Mouse (Mus musculus): ENCODE data around the gene Cept1. TPM values are rescaled to one million over a fixed set of nuclear protein-coding genes. Genes with fewer than 3 reads are reported as not detected.

The Cept1 gene
- total RNA-seq, 1 experiment = 46.2 TPM

GRCm38 (mm10) chr3:106487551-106487950, 60.1 kb downstream of the Cept1 start:
- in situ Hi-C loops (cut with MboI; ENCODE audit: low sequenced_read_pairs in 2 of 2, unreplicated experiment in 2 of 2) = no loop called here

GRCm38 (mm10) chr3:106485810-106486209, 61.8 kb downstream of the Cept1 start:
- in situ Hi-C loops (cut with MboI; ENCODE audit: low sequenced_read_pairs in 2 of 2, unreplicated experiment in 2 of 2) = no loop called here

More at GRCm38 (mm10) chr3:106487551-106487950, 60.1 kb downstream of the Cept1 start:
- Histone ChIP-seq H3K27ac (ENCODE audit: insufficient read depth, low read depth, low read length, poor library complexity, severe bottlenecking) (no peak overlapping the region), H3K9ac (ENCODE audit: insufficient read depth, low read depth, low read length, poor library complexity, severe bottlenecking) (no peak overlapping the region), H3K9me3 (ENCODE audit: control insufficient read depth, insufficient read depth, low read depth, low read length) (no peaks in the 10 kb centered on the region), H3K4me3 (ENCODE audit: insufficient read depth in 1 of 2, low read depth in 1 of 2, low read length in 2 of 2, poor library complexity in 1 of 2, severe bottlenecking in 1 of 2) (no peak overlapping the region), H3K36me3 (ENCODE audit: control insufficient read depth, insufficient read depth, low read length, poor library complexity, severe bottlenecking) (no peaks in the 10 kb centered on the region), H3K4me1 (ENCODE audit: control insufficient read depth in 2 of 2, insufficient read depth in 2 of 2, low read length in 2 of 2, poor library complexity in 1 of 2) (no peaks in the 10 kb centered on the region)
- DNase-seq (ENCODE audit: low read depth, low spot score) = no peak
- no peak for TF ChIP-seq ZNF384 (IDR thresholded peaks at IDR 0.05; ENCODE audit: low read depth, low read length)
- no peak for TF ChIP-seq HCFC1 (IDR thresholded peaks at IDR 0.05; ENCODE audit: borderline replicate concordance, insufficient read depth, low read length)
- TF ChIP-seq CHD2 (IDR thresholded peaks at IDR 0.05; ENCODE audit: low read depth, low read length) = no peak
- TF ChIP-seq ZC3H11A (IDR thresholded peaks at IDR 0.05; ENCODE audit: borderline replicate concordance, low read depth, low read length) = no peak
- no peak for TF ChIP-seq MAFK (IDR thresholded peaks at IDR 0.05; ENCODE audit: insufficient read depth, low read depth, low read length)

GRCm38 (mm10) chr3:106484861-106485260, 62.7 kb downstream of the Cept1 start:
- DNase-seq (ENCODE audit: low read depth, low spot score) = no peak
- H3K27ac ChIP-seq (ENCODE audit: insufficient read depth, low read depth, low read length, poor library complexity, severe bottlenecking) = no peak overlapping the region

More at GRCm38 (mm10) chr3:106485810-106486209, 61.8 kb downstream of the Cept1 start:
- DNase-seq (ENCODE audit: low read depth, low spot score) = no peak
- H3K36me3 ChIP-seq (ENCODE audit: control insufficient read depth, insufficient read depth, low read length, poor library complexity, severe bottlenecking) = no peaks in the 10 kb centered on the region
- no peak overlapping the region for H3K9ac ChIP-seq (ENCODE audit: insufficient read depth, low read depth, low read length, poor library complexity, severe bottlenecking)
- TF ChIP-seq HCFC1 (IDR thresholded peaks at IDR 0.05; ENCODE audit: borderline replicate concordance, insufficient read depth, low read length) (no peak), ZC3H11A (IDR thresholded peaks at IDR 0.05; ENCODE audit: borderline replicate concordance, low read depth, low read length) (no peak), MAFK (IDR thresholded peaks at IDR 0.05; ENCODE audit: insufficient read depth, low read depth, low read length) (no peak), CHD2 (IDR thresholded peaks at IDR 0.05; ENCODE audit: low read depth, low read length) (no peak), ZNF384 (IDR thresholded peaks at IDR 0.05; ENCODE audit: low read depth, low read length) (no peak)
- H3K9me3 ChIP-seq (ENCODE audit: control insufficient read depth, insufficient read depth, low read depth, low read length) = no peaks in the 10 kb centered on the region
- H3K4me3 ChIP-seq (ENCODE audit: insufficient read depth in 1 of 2, low read depth in 1 of 2, low read length in 2 of 2, poor library complexity in 1 of 2, severe bottlenecking in 1 of 2) = no peak overlapping the region
- no peaks in the 10 kb centered on the region for H3K4me1 ChIP-seq (ENCODE audit: control insufficient read depth in 2 of 2, insufficient read depth in 2 of 2, low read length in 2 of 2, poor library complexity in 1 of 2)
- H3K27ac ChIP-seq (ENCODE audit: insufficient read depth, low read depth, low read length, poor library complexity, severe bottlenecking) = no peak overlapping the region

GRCm38 (mm10) chr3:106483796-106484405, 63.7 kb downstream of the Cept1 start:
- Histone ChIP-seq H3K9ac (ENCODE audit: insufficient read depth, low read depth, low read length, poor library complexity, severe bottlenecking) (no peak overlapping the region), H3K27ac (ENCODE audit: insufficient read depth, low read depth, low read length, poor library complexity, severe bottlenecking) (no peak overlapping the region), H3K4me1 (ENCODE audit: control insufficient read depth in 2 of 2, insufficient read depth in 2 of 2, low read length in 2 of 2, poor library complexity in 1 of 2) (no peaks in the 10 kb centered on the region), H3K36me3 (ENCODE audit: control insufficient read depth, insufficient read depth, low read length, poor library complexity, severe bottlenecking) (no peaks in the 10 kb centered on the region), H3K9me3 (ENCODE audit: control insufficient read depth, insufficient read depth, low read depth, low read length) (no peaks in the 10 kb centered on the region), H3K4me3 (ENCODE audit: insufficient read depth in 1 of 2, low read depth in 1 of 2, low read length in 2 of 2, poor library complexity in 1 of 2, severe bottlenecking in 1 of 2) (no peak overlapping the region)
- TF ChIP-seq MAFK (IDR thresholded peaks at IDR 0.05; ENCODE audit: insufficient read depth, low read depth, low read length) (no peak), ZNF384 (IDR thresholded peaks at IDR 0.05; ENCODE audit: low read depth, low read length) (no peak), CHD2 (IDR thresholded peaks at IDR 0.05; ENCODE audit: low read depth, low read length) (no peak), ZC3H11A (IDR thresholded peaks at IDR 0.05; ENCODE audit: borderline replicate concordance, low read depth, low read length) (no peak), HCFC1 (IDR thresholded peaks at IDR 0.05; ENCODE audit: borderline replicate concordance, insufficient read depth, low read length) (no peak)
- in situ Hi-C loops (cut with MboI; ENCODE audit: low sequenced_read_pairs in 2 of 2, unreplicated experiment in 2 of 2) = no loop called here
- no peak for DNase-seq (ENCODE audit: low read depth, low spot score)

More at GRCm38 (mm10) chr3:106484861-106485260, 62.7 kb downstream of the Cept1 start:
- Histone ChIP-seq H3K4me3 (ENCODE audit: insufficient read depth in 1 of 2, low read depth in 1 of 2, low read length in 2 of 2, poor library complexity in 1 of 2, severe bottlenecking in 1 of 2) (no peak overlapping the region), H3K9me3 (ENCODE audit: control insufficient read depth, insufficient read depth, low read depth, low read length) (no peaks in the 10 kb centered on the region), H3K36me3 (ENCODE audit: control insufficient read depth, insufficient read depth, low read length, poor library complexity, severe bottlenecking) (no peaks in the 10 kb centered on the region), H3K4me1 (ENCODE audit: control insufficient read depth in 2 of 2, insufficient read depth in 2 of 2, low read length in 2 of 2, poor library complexity in 1 of 2) (no peaks in the 10 kb centered on the region), H3K9ac (ENCODE audit: insufficient read depth, low read depth, low read length, poor library complexity, severe bottlenecking) (no peak overlapping the region)
- in situ Hi-C loops (cut with MboI; ENCODE audit: low sequenced_read_pairs in 2 of 2, unreplicated experiment in 2 of 2) = no loop called here
- TF ChIP-seq ZC3H11A (IDR thresholded peaks at IDR 0.05; ENCODE audit: borderline replicate concordance, low read depth, low read length) (no peak), ZNF384 (IDR thresholded peaks at IDR 0.05; ENCODE audit: low read depth, low read length) (no peak), HCFC1 (IDR thresholded peaks at IDR 0.05; ENCODE audit: borderline replicate concordance, insufficient read depth, low read length) (no peak), CHD2 (IDR thresholded peaks at IDR 0.05; ENCODE audit: low read depth, low read length) (no peak), MAFK (IDR thresholded peaks at IDR 0.05; ENCODE audit: insufficient read depth, low read depth, low read length) (no peak)

All from ES-E14 (cell line).